Mouse (Mus musculus): Measurements from ENCODE around the gene Cep170b. TPM values are rescaled to one million over a fixed set of nuclear protein-coding genes. Genes with fewer than 3 reads are reported as not detected.
A peak's percentile ranks its signal among the peaks of the same experiment; 100 is the strongest.

The Cep170b gene
- total RNA-seq, 2 experiments from 2014 or later: 8.8 to 9.1 TPM

DNA sequence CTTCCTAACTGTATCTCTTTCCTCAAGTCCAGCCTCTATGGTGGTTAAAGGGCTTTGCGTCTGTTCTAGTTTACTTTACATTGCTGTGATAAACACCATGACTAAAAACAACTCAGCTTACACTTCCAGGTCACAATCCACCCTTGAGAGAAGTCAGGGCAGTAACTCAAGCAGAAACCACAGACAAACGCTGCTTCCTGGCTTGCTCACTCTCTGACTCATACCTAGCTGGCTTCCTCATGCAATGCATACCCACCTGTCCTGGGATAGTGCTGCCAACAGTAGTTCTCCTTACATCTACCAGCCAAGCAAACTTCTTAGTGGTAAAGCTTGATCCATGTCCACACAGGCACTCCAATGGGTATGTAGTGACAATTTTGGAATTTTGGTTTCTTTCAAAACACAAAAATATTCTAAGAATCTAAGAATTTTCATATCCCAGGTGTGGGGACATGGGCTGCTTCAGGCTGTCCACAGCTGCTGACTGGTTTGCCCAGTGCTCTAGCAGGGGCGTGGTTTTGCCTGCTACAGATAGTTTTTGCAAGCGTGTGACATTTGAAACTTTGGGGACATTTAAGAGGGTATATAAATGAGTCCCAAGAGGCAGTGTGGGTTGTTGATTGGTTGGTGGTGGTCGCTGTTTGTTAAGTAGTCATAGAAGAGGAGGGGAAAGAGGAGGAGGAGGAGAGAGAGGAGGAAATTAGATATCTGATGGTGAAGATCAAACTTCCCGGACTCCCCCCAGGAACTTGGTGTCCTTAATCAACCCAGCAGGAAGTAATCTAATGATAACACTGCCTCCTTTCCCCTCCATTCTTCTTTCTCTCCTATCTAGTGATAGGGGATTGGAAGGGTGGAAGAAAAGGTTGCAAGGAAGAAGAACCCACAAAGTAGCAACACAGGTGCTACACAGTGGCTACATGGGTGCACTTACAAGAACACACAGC lies 17.6 kb upstream of the Cep170b start:
- DNase-seq: no peak

- DNase-seq: peak; percentile 84
These were observed 13.3 kb upstream of the Cep170b start for GRCm38 (mm10) chr12:112706704-112707572.

DNA sequence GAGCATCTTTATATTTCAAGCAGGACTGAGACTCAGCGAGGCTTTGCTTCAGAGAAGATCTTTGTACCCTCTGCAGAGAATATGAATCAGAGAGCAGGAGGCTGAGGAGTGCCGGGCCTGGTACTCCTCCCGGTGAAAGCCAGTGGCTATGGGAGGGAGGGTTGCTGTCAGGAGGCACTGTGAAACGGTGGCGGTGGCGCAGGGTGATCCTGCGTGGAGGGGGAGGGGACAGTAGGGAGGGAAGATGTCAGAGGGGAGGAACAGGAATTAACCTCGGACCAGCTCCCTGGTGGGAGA lies 12.7 kb upstream of the Cep170b start:
- DNase-seq: no peak

DNA sequence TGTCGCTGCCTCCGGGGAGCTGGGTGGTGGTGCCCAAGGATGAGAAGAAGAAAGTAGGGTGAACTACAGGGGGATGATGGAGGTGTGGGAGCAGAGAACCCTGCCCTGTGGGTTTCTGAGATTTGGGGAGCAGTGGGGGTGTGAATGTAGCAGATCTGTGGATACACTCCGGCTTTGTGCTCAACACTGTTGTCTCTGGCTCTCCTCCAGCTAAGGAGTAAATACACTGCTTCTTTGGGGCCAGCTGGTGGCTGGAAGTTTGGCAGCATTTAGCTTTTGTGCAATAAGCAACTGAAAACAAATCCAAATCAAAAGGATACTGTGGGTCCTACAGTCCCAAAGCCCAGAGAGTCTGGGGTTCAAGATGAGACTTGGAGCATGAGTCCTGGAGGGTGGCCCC lies 6.3 kb upstream of the Cep170b start:
- no peak for DNase-seq

GRCm38 (mm10) chr12:112717140-112717539 lies 3.1 kb upstream of the Cep170b start:
- DNase-seq: no peak

DNA sequence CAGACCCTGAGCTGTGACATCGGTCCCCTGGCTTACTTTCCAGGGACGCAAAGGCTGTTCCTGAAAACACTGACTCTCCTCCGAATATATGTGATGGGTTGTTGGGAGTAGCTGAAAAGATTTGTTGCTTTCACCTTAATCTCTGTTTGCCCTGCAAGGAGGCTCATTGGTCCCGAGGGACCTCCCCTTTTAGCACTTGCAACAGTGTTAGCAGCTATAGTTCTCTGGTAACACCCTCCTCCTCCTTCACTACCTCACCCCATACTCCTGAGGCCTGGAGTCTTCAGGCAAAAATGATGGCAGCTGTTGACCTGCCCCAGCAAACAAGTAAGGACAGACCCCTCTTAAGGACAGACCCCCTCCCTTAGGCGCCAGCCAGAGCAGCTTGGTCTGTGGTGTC lies 1.3 kb upstream of the Cep170b start:
- DNase-seq: no peak

DNA sequence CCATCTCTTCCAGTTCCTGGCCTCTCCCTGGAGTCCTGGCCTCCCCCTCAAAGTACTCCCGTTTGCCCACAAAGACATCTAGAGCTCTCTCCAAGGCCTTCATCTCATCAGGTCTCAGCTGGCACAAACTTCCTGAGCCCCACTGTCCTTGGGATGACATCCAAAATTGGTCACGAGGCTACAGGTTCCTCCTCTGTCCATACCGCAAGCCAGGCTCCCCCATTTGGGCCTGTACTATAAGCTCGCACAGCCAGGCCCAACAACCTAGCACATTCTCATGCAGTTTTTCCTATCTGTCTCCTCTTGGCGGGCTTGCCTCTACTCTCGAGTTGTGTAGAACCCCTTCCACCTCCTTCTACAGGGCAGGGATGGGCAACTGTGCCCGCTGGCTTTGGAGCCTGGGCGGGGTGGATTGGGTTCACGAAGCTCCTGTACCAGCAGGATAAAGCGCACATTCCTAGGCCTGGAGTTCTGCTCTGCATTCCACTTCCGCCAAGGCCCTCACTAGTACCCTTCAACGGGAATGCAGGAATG lies 702 bp downstream of the Cep170b start:
- DNase-seq: no peak

GRCm38 (mm10) chr12:112721424-112722239 lies 1.4 kb downstream of the Cep170b start:
- DNase-seq: peak; percentile 46

- DNase-seq: peak; percentile 66
These were observed 2.2 kb downstream of the Cep170b start for GRCm38 (mm10) chr12:112722240-112723027.

GRCm38 (mm10) chr12:112723028-112723330 lies 2.7 kb downstream of the Cep170b start:
- DNase-seq: no peak

- DNase-seq: no peak
These were observed 3.2 kb downstream of the Cep170b start for GRCm38 (mm10) chr12:112723445-112723844.

DNA sequence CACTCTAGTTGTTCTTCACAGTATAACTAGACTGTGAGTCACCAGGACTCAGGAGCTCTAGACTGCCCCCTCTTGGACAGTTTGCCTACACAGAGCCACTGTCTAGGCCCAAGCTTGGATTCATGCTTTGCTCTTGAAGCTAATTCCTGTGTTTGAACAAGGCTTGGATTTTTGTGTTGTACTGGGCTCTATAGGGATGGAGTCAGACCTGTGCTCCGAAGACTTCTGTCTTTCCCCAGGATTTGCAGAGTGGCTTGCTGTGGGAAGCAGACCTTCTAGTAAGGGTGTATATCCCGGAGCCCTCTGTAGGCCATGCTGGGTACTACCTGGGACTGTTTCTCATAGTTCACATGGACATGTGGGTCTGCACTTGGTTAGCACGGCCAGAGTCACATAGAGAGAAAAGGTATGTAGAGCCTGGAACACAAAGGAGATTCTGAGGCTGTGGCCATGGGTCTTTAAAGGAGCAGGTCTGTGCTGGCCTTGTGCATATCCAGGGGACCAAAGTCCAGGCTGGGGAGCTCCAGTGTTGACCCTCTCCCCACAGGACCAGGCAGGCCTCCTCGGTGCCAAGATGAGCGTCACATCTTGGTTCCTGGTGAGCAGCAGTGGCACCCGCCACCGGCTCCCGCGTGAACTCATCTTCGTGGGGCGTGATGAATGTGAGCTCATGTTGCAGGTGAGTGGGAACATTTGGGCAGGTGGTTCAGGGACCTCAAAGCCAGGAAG lies 4.0 kb downstream of the Cep170b start:
- no peak for DNase-seq

DNA sequence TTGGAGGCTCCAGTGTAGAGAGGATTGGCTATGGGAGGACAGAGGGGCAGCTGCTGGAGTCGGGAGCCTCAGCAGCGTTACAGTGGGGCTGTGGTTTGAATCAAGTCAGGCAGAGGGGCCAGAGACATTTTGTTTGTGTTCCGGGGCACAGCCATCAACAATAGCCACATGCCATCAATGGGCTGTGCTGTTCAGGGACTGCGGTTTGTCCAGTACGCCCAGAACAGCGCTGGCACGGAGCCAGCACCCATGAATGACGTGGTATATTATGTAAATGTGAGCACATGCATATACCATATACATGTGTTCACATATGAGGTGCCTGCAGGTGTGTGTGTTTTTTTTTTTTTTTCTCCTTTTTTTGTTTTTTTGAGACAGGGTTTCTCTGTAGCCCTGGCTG lies 7.5 kb downstream of the Cep170b start:
- DNase-seq: no peak

DNA sequence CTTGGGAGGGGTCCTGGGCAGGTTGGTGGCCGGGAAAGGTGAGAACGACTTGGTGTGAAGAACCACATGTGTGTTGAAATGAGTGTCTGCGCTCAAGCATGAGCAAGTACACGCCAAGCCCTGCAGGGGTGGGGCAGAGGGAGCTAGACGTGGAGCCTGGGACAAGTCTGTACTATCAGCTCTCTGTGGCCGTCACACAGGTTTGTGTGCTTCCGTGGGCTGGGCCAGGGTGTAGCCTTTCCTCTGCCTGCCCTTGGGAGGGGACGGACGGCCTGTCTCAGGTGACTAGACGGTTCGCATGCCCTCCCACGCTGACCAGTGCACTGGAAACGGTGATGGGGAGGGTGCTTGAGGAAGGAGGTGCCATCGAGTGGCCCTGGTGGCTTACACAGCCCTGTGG lies 10.6 kb downstream of the Cep170b start:
- no peak for DNase-seq

DNA sequence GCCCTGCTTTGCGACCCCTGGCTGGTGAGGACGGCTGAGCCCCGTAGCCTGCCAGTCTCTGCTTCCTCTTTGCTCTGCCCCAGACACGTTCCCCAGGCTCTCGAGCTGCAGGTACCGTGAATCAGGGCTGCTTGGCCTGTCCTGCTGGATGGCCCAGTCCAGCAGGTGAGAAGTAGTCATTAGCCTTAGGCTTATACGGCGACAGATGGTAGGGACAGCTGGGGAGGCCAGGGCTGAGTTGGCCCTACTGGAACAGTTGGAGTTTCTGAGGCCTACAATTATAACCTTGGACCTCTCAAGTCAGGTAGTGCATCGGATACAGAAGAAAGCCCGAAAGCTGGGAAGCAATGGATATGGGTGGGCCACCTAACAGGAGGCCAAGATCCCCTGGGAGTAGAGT lies 12.3 kb downstream of the Cep170b start:
- DNase-seq: no peak

- no peak for DNase-seq
These were observed 14.0 kb downstream of the Cep170b start for GRCm38 (mm10) chr12:112734108-112734820.

GRCm38 (mm10) chr12:112734881-112735655 lies 14.8 kb downstream of the Cep170b start:
- DNase-seq: no peak

DNA sequence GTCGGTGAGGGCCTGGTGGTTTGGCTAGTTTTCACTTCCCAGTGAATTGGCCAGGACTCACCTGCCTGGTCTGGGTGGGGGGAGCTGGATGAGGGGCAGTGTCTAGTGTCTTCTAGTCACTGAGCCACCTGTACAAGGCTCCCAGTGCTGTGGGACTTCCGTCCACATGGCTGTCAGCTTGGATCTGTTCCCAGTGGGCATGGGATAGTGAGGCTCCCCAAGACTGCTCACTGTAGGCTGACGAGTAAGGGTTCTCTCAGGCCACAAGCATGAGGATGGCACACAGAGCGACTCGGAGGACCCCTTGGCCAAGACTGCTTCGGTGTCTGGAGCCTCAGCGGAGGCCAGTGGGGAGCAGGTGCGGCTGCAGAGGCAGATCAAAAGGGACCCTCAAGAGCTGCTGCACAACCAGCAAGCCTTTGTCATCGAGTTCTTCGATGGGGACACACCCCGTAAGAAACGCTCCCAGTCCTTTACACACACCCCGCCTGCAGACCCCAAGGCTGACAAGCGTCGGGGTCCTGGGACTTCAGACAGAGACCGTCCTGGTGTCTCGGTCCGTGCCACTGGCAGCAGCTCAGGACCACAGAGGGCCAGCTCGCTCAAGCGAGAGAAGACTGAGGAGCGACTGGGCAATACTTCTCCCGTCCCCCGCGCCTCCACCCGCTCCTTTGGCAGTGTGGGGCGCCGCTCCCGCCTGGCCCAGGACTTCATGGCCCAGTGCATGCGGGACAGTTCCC lies 15.8 kb downstream of the Cep170b start:
- no peak for DNase-seq

DNA sequence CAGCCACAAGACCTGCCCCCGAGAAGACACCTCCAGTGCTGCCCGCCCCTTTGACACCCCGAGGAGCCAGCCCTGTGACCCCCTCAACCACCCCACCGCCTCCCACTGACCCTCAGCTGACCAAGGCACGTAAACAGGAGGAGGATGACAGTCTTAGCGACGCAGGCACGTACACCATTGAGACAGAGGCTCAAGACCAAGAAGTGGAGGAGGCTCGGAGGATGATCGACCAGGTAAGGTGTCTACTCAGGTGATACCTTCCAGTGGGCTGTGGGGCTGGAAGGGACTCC lies 16.3 kb downstream of the Cep170b start:
- DNase-seq: no peak

Data from gastrocnemius, postnatal 25 days (tissue).